Mouse (Mus musculus) brain, embryonic 18.5 days (tissue): ENCODE data around the gene Gm9611.
"Not testable (repeated sequence)": the region's sequence is repeated elsewhere in the genome, so short reads cannot be mapped to it uniquely, and the experiment has no call there.

ENCODE experiments used
- DNase-seq: peaks from one replicate; pipeline ENCODE4 v3.0.0-alpha.2; 2012; ENCODE audit warnings: low read depth, low spot score

Gm9611 gene

DNA sequence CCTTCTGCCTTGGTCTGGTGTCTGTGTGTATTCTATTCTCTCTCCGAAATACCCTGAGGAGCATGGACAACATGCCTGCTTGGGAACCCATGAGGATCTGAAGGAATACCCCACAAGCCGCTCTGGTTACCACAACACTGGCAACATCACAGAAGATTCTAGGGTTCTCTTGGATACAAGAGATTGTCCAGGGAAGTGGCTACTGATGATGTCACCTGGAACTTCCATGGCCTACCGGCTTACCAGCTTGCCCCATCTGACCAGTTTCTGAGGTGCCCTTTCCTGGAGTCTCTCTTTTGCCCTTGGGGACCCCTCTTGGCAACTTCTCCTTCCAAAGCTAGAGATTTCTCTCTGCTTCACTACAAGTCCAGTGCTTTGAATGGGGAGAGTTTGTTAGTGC, at the start of gene Gm9611:
TSS of gene Gm9611 (minus strand) at position 101 of the 400 bp plus-strand sequence.
- DNase-seq, result not testable (repeated sequence)

DNA sequence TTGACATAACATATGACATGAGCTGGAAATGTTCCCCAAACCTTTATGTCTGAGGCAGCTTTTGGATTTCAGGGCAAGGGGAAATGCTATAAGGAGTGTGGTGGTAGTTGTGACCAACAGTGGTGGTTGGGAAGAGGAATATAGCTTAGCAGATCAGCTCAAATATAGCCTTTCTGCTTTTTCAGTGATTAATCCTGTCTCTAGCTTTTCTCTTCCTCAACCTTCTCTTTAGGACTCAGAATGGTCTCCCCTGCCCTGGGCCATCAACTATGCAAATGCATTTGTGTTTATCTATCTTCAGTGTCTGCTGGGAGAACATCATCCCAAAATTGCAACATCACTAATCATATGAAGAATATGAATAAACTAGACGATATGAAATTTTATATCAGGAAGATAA, 12.8 kb upstream of the Gm9611 start, which contains the start of gene Gm7995:
TSS of gene Gm7995 (plus strand) at position 301 of the 400 bp plus-strand sequence.
- DNase-seq, result not testable (repeated sequence)

DNA sequence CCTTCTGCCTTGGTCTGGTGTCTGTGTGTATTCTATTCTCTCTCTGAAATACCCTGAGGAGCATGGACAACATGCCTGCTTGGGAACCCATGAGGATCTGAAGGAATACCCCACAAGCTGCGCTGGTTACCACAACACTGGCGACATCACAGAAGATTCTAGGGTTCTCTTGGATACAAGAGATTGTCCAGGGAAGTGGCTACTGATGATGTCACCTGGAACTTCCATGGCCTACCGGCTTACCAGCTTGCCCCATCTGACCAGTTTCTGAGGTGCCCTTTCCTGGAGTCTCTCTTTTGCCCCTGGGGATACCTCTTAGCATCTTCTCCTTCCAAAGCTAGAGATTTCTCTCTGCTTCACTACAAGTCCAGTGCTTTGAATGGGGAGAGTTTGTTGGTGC, 37.2 kb downstream of the Gm9611 start, which contains the start of gene Gm17026:
TSS of gene Gm17026 (minus strand) at position 101 of the 400 bp plus-strand sequence.
- DNase-seq, result not testable (repeated sequence)
